Mouse (Mus musculus) liver, postnatal 0 days (tissue): Measurements from ENCODE around the gene Mia3.

Experiments
- CTCF ChIP-seq: sonication (generic); IDR thresholded peaks from 2 replicates; pipeline ENCODE4 v1.5.1; 2016; ENCODE audit warnings: antibody characterized with exemption, low read depth
- EP300 ChIP-seq: IDR thresholded peaks from 2 replicates; pipeline ENCODE4 v1.6.1; 2016; ENCODE audit warnings: antibody characterized with exemption, low read depth, mild to moderate bottlenecking

DNA sequence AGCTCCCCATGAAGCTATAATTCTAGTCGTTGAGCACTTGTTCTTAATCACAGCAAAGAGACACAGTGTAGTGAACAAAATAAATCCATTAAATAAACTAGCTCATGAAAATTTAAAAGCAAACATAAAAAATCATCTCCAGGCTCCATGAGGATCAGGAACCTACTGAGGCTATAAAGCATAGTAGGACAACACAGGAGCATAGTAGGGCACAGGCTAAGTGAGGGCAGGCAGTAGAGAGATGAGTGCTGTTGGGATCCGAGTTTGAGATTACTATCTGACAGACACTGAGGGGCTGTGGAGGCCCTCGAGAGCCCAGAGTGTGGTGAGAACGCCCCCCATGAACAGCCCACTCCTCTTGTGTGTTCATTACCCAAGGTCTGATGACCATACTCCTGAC lies 7.7 kb upstream of the Mia3 start:
- TF ChIP-seq CTCF (no peak), EP300 (no peak)
